Mouse (Mus musculus) kidney, postnatal 0 days (tissue): ENCODE measurements at regions not wholly inside any gene's neighbourhood (a gene's known extent, or its start where the extent isn't known, plus 50 kb on each side); places are given as distances from the start of the nearest gene placed in this dataset.

Experiments
- ATAC-seq: fragments of 200-750 bp; cut with Nextera tagmentation; replicated peaks from 2 replicates; pipeline ENCODE4 v1.8.0; 2017; ENCODE audit warnings: low read depth, moderate number of reproducible peaks, moderate TSS enrichment, moderate library complexity; ENCODE audit not compliant: low FRiP score
- DNase-seq: peaks from one replicate; pipeline ENCODE4 v3.0.0-alpha.2; 2016; ENCODE audit warnings: low spot score
- H3K27ac ChIP-seq: fragments of 300-500 bp; sonication (generic); 2 replicates; pipeline ENCODE4 v1.5.1; 2014; ENCODE audit warnings: mild to moderate bottlenecking
- H3K27me3 ChIP-seq: fragments of 300-500 bp; sonication (generic); 2 replicates; pipeline ENCODE4 v1.6.1; 2014; ENCODE audit warnings: low read length, mixed read lengths; ENCODE audit not compliant: insufficient read depth
- H3K36me3 ChIP-seq: fragments of 300-500 bp; sonication (generic); 2 replicates; pipeline ENCODE4 v1.6.1; 2014; ENCODE audit warnings: low read length, mixed read lengths; ENCODE audit not compliant: insufficient read depth
- H3K4me1 ChIP-seq: fragments of 300-500 bp; sonication (generic); replicated peaks from 2 replicates; pipeline ENCODE4 v1.6.1; 2014; ENCODE audit warnings: antibody characterized with exemption, low read length, mixed read lengths; ENCODE audit not compliant: insufficient read depth
- H3K4me2 ChIP-seq: fragments of 300-500 bp; sonication (generic); 2 replicates; pipeline ENCODE4 v1.6.1; 2014; ENCODE audit warnings: mild to moderate bottlenecking, low read length, moderate library complexity, mixed read lengths
- H3K4me3 ChIP-seq: fragments of 300-500 bp; sonication (generic); replicated peaks from 2 replicates; pipeline ENCODE4 v1.5.1; 2014; ENCODE audit warnings: low read depth, low read length
- H3K9ac ChIP-seq: fragments of 300-500 bp; sonication (generic); 2 replicates; pipeline ENCODE4 v1.6.1; 2014; ENCODE audit warnings: low read depth, low read length
- H3K9me3 ChIP-seq: fragments of 300-500 bp; sonication (generic); replicated peaks from 2 replicates; pipeline ENCODE4 v1.6.1; 2016; ENCODE audit warnings: low read length, inconsistent platforms, mixed read lengths
- CTCF ChIP-seq: IDR thresholded peaks from 2 replicates; pipeline ENCODE4 v1.5.1; 2016; ENCODE audit warnings: antibody characterized with exemption, low read depth, mild to moderate bottlenecking, moderate library complexity
- WGBS: fragments of 180-500 bp; shearing (Covaris S2); extraction: QIAGEN DNeasy Blood & Tissue Kit; methylation state at CpG from one replicate; pipeline ENCODE4 v1.1.7; 2014; 5-methylcytosine and 5-hydroxymethylcytosine counted together

GRCm38 (mm10) chr14:102510387-102510786 lies 472.1 kb downstream of the Kctd12 start:
- no peak overlapping the region for H3K4me2 ChIP-seq
- no peaks in the 10 kb centered on the region for H3K9me3 ChIP-seq
- H3K9ac ChIP-seq = no peak overlapping the region
- no peak overlapping the region for H3K27ac ChIP-seq
- no peaks in the 10 kb centered on the region for H3K36me3 ChIP-seq
- peak; percentile 54 for DNase-seq
- no peaks in the 10 kb centered on the region for H3K4me1 ChIP-seq
- 31% methylated on average over 4 of the region's 4 CpGs for WGBS
- peak; percentile 87 for TF ChIP-seq CTCF
- no peak; the same call in 1 of the 2 replicates for ATAC-seq
- H3K27me3 ChIP-seq = no peaks in the 10 kb centered on the region
- H3K4me3 ChIP-seq = no peak overlapping the region

- Histone ChIP-seq H3K4me2 (no peak overlapping the region), H3K36me3 (no peaks in the 10 kb centered on the region), H3K4me1 (no peaks in the 10 kb centered on the region), H3K9ac (no peak overlapping the region), H3K9me3 (no peaks in the 10 kb centered on the region), H3K27me3 (no peaks in the 10 kb centered on the region), H3K27ac (no peak overlapping the region), H3K4me3 (no peak overlapping the region)
- WGBS = 76% methylated on average over 3 of the region's 3 CpGs
- ATAC-seq (no peak), DNase-seq (peak; percentile 14)
- no peak for TF ChIP-seq CTCF
Observed at GRCm38 (mm10) chr14:102505696-102506321, 476.6 kb downstream of the Kctd12 start.

- no peaks in the 10 kb centered on the region for H3K36me3 ChIP-seq
- DNase-seq = peak; percentile 11
- no peak overlapping the region for H3K4me2 ChIP-seq
- peak; percentile 66; the same call in 1 of the 2 replicates for ATAC-seq
- no peak overlapping the region for H3K27ac ChIP-seq
- H3K4me3 ChIP-seq = no peak overlapping the region
- no peaks in the 10 kb centered on the region for H3K9me3 ChIP-seq
- H3K9ac ChIP-seq = no peak overlapping the region
- no peaks in the 10 kb centered on the region for H3K4me1 ChIP-seq
- no peak for TF ChIP-seq CTCF
- whole genome bisulfite sequencing = 62% methylated on average over 1 of the region's 1 CpGs
- H3K27me3 ChIP-seq = no peaks in the 10 kb centered on the region
Observed at GRCm38 (mm10) chr14:102497179-102497578, 485.3 kb downstream of the Kctd12 start.

GRCm38 (mm10) chr14:102492376-102492775 lies 490.1 kb downstream of the Kctd12 start:
- Histone ChIP-seq H3K36me3 (no peaks in the 10 kb centered on the region), H3K27ac (no peak overlapping the region), H3K9me3 (no peaks in the 10 kb centered on the region), H3K4me1 (no peaks in the 10 kb centered on the region), H3K4me3 (no peak overlapping the region), H3K9ac (no peak overlapping the region), H3K4me2 (no peak overlapping the region), H3K27me3 (no peaks in the 10 kb centered on the region)
- ATAC-seq (no peak), DNase-seq (no peak)
- no peak for TF ChIP-seq CTCF
- 55% methylated on average over 2 of the region's 2 CpGs for WGBS

GRCm38 (mm10) chr14:102491205-102491604 lies 491.2 kb downstream of the Kctd12 start:
- Histone ChIP-seq H3K4me2 (no peak overlapping the region), H3K4me1 (no peaks in the 10 kb centered on the region), H3K4me3 (no peak overlapping the region), H3K36me3 (no peaks in the 10 kb centered on the region), H3K27me3 (no peaks in the 10 kb centered on the region), H3K9me3 (no peaks in the 10 kb centered on the region), H3K27ac (no peak overlapping the region), H3K9ac (no peak overlapping the region)
- no peak for TF ChIP-seq CTCF
- DNase-seq (no peak), ATAC-seq (no peak)
- 84% methylated on average over 1 of the region's 1 CpGs for WGBS

- H3K9me3 ChIP-seq = no peaks in the 10 kb centered on the region
- H3K27me3 ChIP-seq = no peaks in the 10 kb centered on the region
Observed at GRCm38 (mm10) chr14:102477162-102477561, 505.3 kb downstream of the Kctd12 start.

GRCm38 (mm10) chr14:102469326-102469725 lies 513.1 kb downstream of the Kctd12 start:
- no peak overlapping the region for H3K4me2 ChIP-seq
- 66% methylated on average over 4 of the region's 4 CpGs for WGBS
- H3K4me1 ChIP-seq = no peaks in the 10 kb centered on the region
- H3K9me3 ChIP-seq = no peaks in the 10 kb centered on the region
- no peaks in the 10 kb centered on the region for H3K27me3 ChIP-seq
- DNase-seq = no peak
- no peak for TF ChIP-seq CTCF
- H3K4me3 ChIP-seq = no peak overlapping the region
- no peak for ATAC-seq
- H3K27ac ChIP-seq = no peak overlapping the region
- H3K36me3 ChIP-seq = no peaks in the 10 kb centered on the region
- H3K9ac ChIP-seq = no peak overlapping the region

More at GRCm38 (mm10) chr14:102477162-102477561, 505.3 kb downstream of the Kctd12 start:
- no peak for TF ChIP-seq CTCF
- Histone ChIP-seq H3K9ac (no peak overlapping the region), H3K4me1 (no peaks in the 10 kb centered on the region), H3K4me2 (no peak overlapping the region), H3K27ac (no peak overlapping the region), H3K36me3 (no peaks in the 10 kb centered on the region), H3K4me3 (no peak overlapping the region)
- ATAC-seq (no peak), DNase-seq (no peak)
- 90% methylated on average over 2 of the region's 2 CpGs for WGBS
